Mouse (Mus musculus) limb, embryonic 15.5 days (tissue): Measurements from ENCODE around the gene Them4. TPM values are rescaled to one million over a fixed set of nuclear protein-coding genes. Genes with fewer than 3 reads are reported as not detected.

Experiments
- polyA plus RNA-seq: library from polyadenylated mRNA; unstranded; fragments of >200 nt; fragmentation: Nextera tagmentation; extraction: Ambion mirVana; gene quantifications from 2 replicates; pipeline ENCODE4 v1.2.1, GENCODE M21; 2015

The Them4 gene
- polyA plus RNA-seq, 1 experiment from 2014 or later = 10.6 TPM

Other genes starting within 250 kb of the Them4 start
- gene Gm10697, start 237.4 kb upstream of the Them4 start, polyA plus RNA-seq = not detected in 2 replicates
- not detected in 2 replicates for gene Gm10696, start 131.9 kb upstream of the Them4 start, polyA plus RNA-seq
- gene Gm5286, start 113.4 kb upstream of the Them4 start, polyA plus RNA-seq = not detected in 2 replicates
- not detected in 2 replicates for gene Gm4778, start 46.1 kb upstream of the Them4 start, polyA plus RNA-seq
- gene Them5, start 32.0 kb downstream of the Them4 start, polyA plus RNA-seq = 199 and 218 TPM in 2 replicates
- 1.8 and 2.4 TPM in 2 replicates for gene C2cd4d, start 52.3 kb downstream of the Them4 start, polyA plus RNA-seq
- 2.3 and 2.9 TPM in 2 replicates for gene Rorc, start 62.7 kb downstream of the Them4 start, polyA plus RNA-seq
- 0.09 and 0.14 TPM in 2 replicates for gene Lingo4, start 88.4 kb downstream of the Them4 start, polyA plus RNA-seq
- 6.7 and 8.0 TPM in 2 replicates for gene Tdrkh, start 103.2 kb downstream of the Them4 start, polyA plus RNA-seq
- gene Mrpl9, start 133.2 kb downstream of the Them4 start, polyA plus RNA-seq = 63.2 and 64.0 TPM in 2 replicates
- gene Oaz3, start 133.8 kb downstream of the Them4 start, polyA plus RNA-seq = 0.38 and 0.42 TPM in 2 replicates
- 1.4 and 1.9 TPM in 2 replicates for gene Celf3, start 168.2 kb downstream of the Them4 start, polyA plus RNA-seq
- gene Riiad1, start 170.3 kb downstream of the Them4 start, polyA plus RNA-seq = 2.1 and 4.0 TPM in 2 replicates